Mouse (Mus musculus) lung, postnatal 0 days (tissue): ENCODE data around the gene Ppp1r15a.

Experiments
- CTCF ChIP-seq: IDR thresholded peaks from 2 replicates; pipeline ENCODE4 v1.5.1; 2016; ENCODE audit warnings: antibody characterized with exemption, mild to moderate bottlenecking
- EP300 ChIP-seq: IDR thresholded peaks from 2 replicates; pipeline ENCODE4 v1.6.1; 2016; ENCODE audit warnings: antibody characterized with exemption, mild to moderate bottlenecking, control low read depth

DNA sequence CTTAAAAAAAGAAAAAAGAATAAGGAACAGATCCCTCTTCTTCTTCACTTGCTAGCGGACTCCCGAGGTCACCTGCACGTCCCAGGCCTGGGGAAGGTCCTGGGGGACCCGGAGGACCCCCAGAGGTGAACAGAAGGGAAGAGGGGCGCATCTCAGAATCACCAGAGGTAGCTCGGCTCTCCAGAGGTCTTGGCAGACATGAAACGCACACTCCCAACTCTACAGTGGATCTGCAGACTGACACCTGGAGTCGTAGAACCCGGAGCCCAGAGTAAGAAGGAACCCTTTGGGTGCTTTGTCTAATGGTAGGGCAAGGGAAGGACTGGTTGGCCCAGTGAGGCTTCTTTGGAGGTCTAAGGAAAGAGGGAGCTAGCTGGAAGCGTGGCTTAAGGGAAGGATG lies 11.5 kb upstream of the Ppp1r15a start:
- TF ChIP-seq EP300 = no peak
- no peak for TF ChIP-seq CTCF
